Mouse (Mus musculus) neural tube, embryonic 12.5 days (tissue): Measurements from ENCODE around the gene Rdh12. TPM values are rescaled to one million over a fixed set of nuclear protein-coding genes. Genes with fewer than 3 reads are reported as not detected.
"Not testable (repeated sequence)": the region's sequence is repeated elsewhere in the genome, so short reads cannot be mapped to it uniquely, and the experiment has no call there.

ENCODE experiments used
- ATAC-seq: fragments of 200-750 bp; cut with Nextera tagmentation; 2 replicates; pipeline ENCODE4 v1.8.0; 2017; ENCODE audit warnings: low read depth, mild to moderate bottlenecking, moderate TSS enrichment, moderate library complexity; ENCODE audit not compliant: low FRiP score
- H3K27ac ChIP-seq: fragments of 300-500 bp; sonication (generic); 2 replicates; pipeline ENCODE4 v1.5.1; 2016
- H3K27me3 ChIP-seq: fragments of 300-500 bp; sonication (generic); replicated peaks from 2 replicates; pipeline ENCODE4 v1.6.1; 2016; ENCODE audit warnings: mild to moderate bottlenecking
- H3K36me3 ChIP-seq: fragments of 300-500 bp; sonication (generic); 2 replicates; pipeline ENCODE4 v1.6.1; 2016; ENCODE audit warnings: mild to moderate bottlenecking
- H3K4me1 ChIP-seq: fragments of 300-500 bp; sonication (generic); 2 replicates; pipeline ENCODE4 v1.6.1; 2016
- H3K4me2 ChIP-seq: fragments of 300-500 bp; sonication (generic); replicated peaks from 2 replicates; pipeline ENCODE4 v1.6.1; 2016; ENCODE audit warnings: mild to moderate bottlenecking
- H3K4me3 ChIP-seq: fragments of 300-500 bp; sonication (generic); 2 replicates; pipeline ENCODE4 v1.5.1; 2016
- H3K9ac ChIP-seq: fragments of 300-500 bp; sonication (generic); 2 replicates; pipeline ENCODE4 v1.6.1; 2016; ENCODE audit warnings: mild to moderate bottlenecking
- H3K9me3 ChIP-seq: fragments of 300-500 bp; sonication (generic); 2 replicates; pipeline ENCODE4 v1.6.1; 2016; ENCODE audit warnings: mild to moderate bottlenecking
- WGBS: fragments of 180-500 bp; shearing (Covaris S2); methylation state at CpG from one replicate; pipeline ENCODE4 v1.1.7; 2016; 5-methylcytosine and 5-hydroxymethylcytosine counted together
- polyA plus RNA-seq: library from polyadenylated mRNA; unstranded; fragments of >200 nt; fragmentation: Nextera tagmentation; extraction: Ambion mirVana; gene quantifications from 2 replicates; pipeline ENCODE4 v1.2.1, GENCODE M21; 2016

Rdh12 gene
- 0.78 and 0.93 TPM in 2 replicates for polyA plus RNA-seq

- no peaks in the 10 kb centered on the region for H3K9me3 ChIP-seq
- WGBS: 7% methylated on average over 13 of the region's 13 CpGs
- H3K4me2 ChIP-seq: peak within 1 kb of the TSS; percentile 62
- H3K27ac ChIP-seq: no peak within 1 kb of the TSS
- H3K4me1 ChIP-seq: 0 out of 2 replicates have a peak, but pooled peaks cover 4% of the 10 kb centered on the region
- no peaks in the 10 kb centered on the region for H3K36me3 ChIP-seq
- peak within 1 kb of the TSS; percentile 26; the same call in 1 of the 2 replicates for H3K9ac ChIP-seq
- H3K27me3 ChIP-seq: no peaks in the 10 kb centered on the region
- H3K4me3 ChIP-seq: peak within 1 kb of the TSS; percentile 28
- no peak for ATAC-seq
These were observed at the start of gene Rdh12 for GRCm38 (mm10) chr12:79208703-79209464. Rdh12 (plus strand) TSS chr12:79208914.

- Histone ChIP-seq H3K4me3 (no peak overlapping the region), H3K36me3 (peaks cover 68% of the 10 kb centered on the region), H3K9ac (no peak overlapping the region), H3K4me2 (no peak overlapping the region), H3K4me1 (no peaks in the 10 kb centered on the region), H3K27me3 (no peaks in the 10 kb centered on the region), H3K9me3 (no peaks in the 10 kb centered on the region), H3K27ac (no peak overlapping the region)
- ATAC-seq: no peak
- WGBS: 92% methylated on average over 3 of the region's 3 CpGs
These were observed 45.8 kb upstream of the Rdh12 start for GRCm38 (mm10) chr12:79162876-79163275.

GRCm38 (mm10) chr12:79169173-79169572 lies 39.5 kb upstream of the Rdh12 start:
- H3K4me3 ChIP-seq: no peak overlapping the region
- H3K36me3 ChIP-seq: peaks cover 18% of the 10 kb centered on the region
- no peaks in the 10 kb centered on the region for H3K27me3 ChIP-seq
- no peak for ATAC-seq
- no peak overlapping the region for H3K27ac ChIP-seq
- H3K4me1 ChIP-seq: peaks cover 11% of the 10 kb centered on the region
- H3K4me2 ChIP-seq: no peak overlapping the region
- no peak overlapping the region for H3K9ac ChIP-seq
- no peaks in the 10 kb centered on the region for H3K9me3 ChIP-seq

- no peaks in the 10 kb centered on the region for H3K27me3 ChIP-seq
- no peaks in the 10 kb centered on the region for H3K9me3 ChIP-seq
- H3K4me1 ChIP-seq: peaks cover 11% of the 10 kb centered on the region
- peaks cover 19% of the 10 kb centered on the region for H3K36me3 ChIP-seq
- H3K27ac ChIP-seq: no peak overlapping the region
- no peak overlapping the region for H3K9ac ChIP-seq
- no peak overlapping the region for H3K4me3 ChIP-seq
- no peak overlapping the region for H3K4me2 ChIP-seq
- 75% methylated on average over 3 of the region's 3 CpGs for WGBS
- ATAC-seq: no peak
These were observed 38.3 kb upstream of the Rdh12 start for GRCm38 (mm10) chr12:79170421-79170820.

GRCm38 (mm10) chr12:79171269-79171995 lies 37.3 kb upstream of the Rdh12 start:
- Histone ChIP-seq H3K9ac (peak overlapping the region; percentile 77), H3K27ac (0 out of 2 replicates have a peak overlapping the region, but pooled peaks have one; percentile 81)

GRCm38 (mm10) chr12:79172019-79172941 lies 36.4 kb upstream of the Rdh12 start, which contains the start of gene Vti1b:
Vti1b (minus strand) TSS chr12:79172667.
- Histone ChIP-seq H3K9me3 (no peaks in the 10 kb centered on the region), H3K4me2 (peak within 1 kb of the TSS; percentile 68), H3K36me3 (peaks cover 23% of the 10 kb centered on the region), H3K4me1 (peaks cover 11% of the 10 kb centered on the region), H3K27me3 (no peaks in the 10 kb centered on the region), H3K27ac (peak within 1 kb of the TSS; percentile 81), H3K9ac (peak within 1 kb of the TSS; percentile 77), H3K4me3 (peak within 1 kb of the TSS; percentile 86)
- peak; percentile 98 for ATAC-seq
- under 1% methylated on average over 71 of the region's 73 CpGs for WGBS

More at GRCm38 (mm10) chr12:79171269-79171995, 37.3 kb upstream of the Rdh12 start:
- Histone ChIP-seq H3K4me1 (peaks cover 11% of the 10 kb centered on the region), H3K36me3 (peaks cover 20% of the 10 kb centered on the region), H3K9me3 (no peaks in the 10 kb centered on the region), H3K4me2 (peak overlapping the region; percentile 68), H3K4me3 (peak overlapping the region; percentile 86), H3K27me3 (no peaks in the 10 kb centered on the region)
- no peak for ATAC-seq
- 35% methylated on average over 12 of the region's 12 CpGs for WGBS

GRCm38 (mm10) chr12:79173721-79174120 lies 35.0 kb upstream of the Rdh12 start:
- Histone ChIP-seq H3K9me3 (no peaks in the 10 kb centered on the region), H3K27ac (no peak overlapping the region), H3K9ac (no peak overlapping the region), H3K36me3 (peaks cover 26% of the 10 kb centered on the region), H3K4me2 (no peak overlapping the region), H3K4me1 (peaks cover 11% of the 10 kb centered on the region), H3K27me3 (no peaks in the 10 kb centered on the region), H3K4me3 (no peak overlapping the region)
- WGBS: 86% methylated on average over 5 of the region's 5 CpGs
- ATAC-seq: no peak

GRCm38 (mm10) chr12:79175998-79176397 lies 32.7 kb upstream of the Rdh12 start:
- H3K9ac ChIP-seq: no peak overlapping the region
- H3K36me3 ChIP-seq: peaks cover 29% of the 10 kb centered on the region
- no peak overlapping the region for H3K4me3 ChIP-seq
- ATAC-seq: no peak
- H3K27ac ChIP-seq: no peak overlapping the region
- peaks cover 6% of the 10 kb centered on the region for H3K4me1 ChIP-seq
- WGBS: 95% methylated on average over 5 of the region's 5 CpGs
- no peaks in the 10 kb centered on the region for H3K27me3 ChIP-seq
- no peaks in the 10 kb centered on the region for H3K9me3 ChIP-seq
- H3K4me2 ChIP-seq: no peak overlapping the region

GRCm38 (mm10) chr12:79185160-79185559 lies 23.6 kb upstream of the Rdh12 start:
- not testable (repeated sequence) for H3K27me3 ChIP-seq, ATAC-seq, H3K27ac ChIP-seq, H3K4me3 ChIP-seq, H3K4me2 ChIP-seq, H3K9me3 ChIP-seq, H3K4me1 ChIP-seq, H3K9ac ChIP-seq
- peaks cover 66% of the 10 kb centered on the region for H3K36me3 ChIP-seq
- WGBS: 93% methylated on average over 5 of the region's 6 CpGs

- Histone ChIP-seq H3K27ac (no peak overlapping the region), H3K36me3 (peaks cover 20% of the 10 kb centered on the region), H3K27me3 (no peaks in the 10 kb centered on the region), H3K4me1 (peaks cover 11% of the 10 kb centered on the region), H3K4me3 (peak overlapping the region; percentile 55), H3K9me3 (no peaks in the 10 kb centered on the region), H3K4me2 (peak overlapping the region; percentile 84), H3K9ac (peak overlapping the region; percentile 66)
- peak; percentile 94 for ATAC-seq
- under 1% methylated on average over 18 of the region's 18 CpGs for WGBS
These were observed 17.6 kb upstream of the Rdh12 start for GRCm38 (mm10) chr12:79190931-79191673.

- peak overlapping the region; percentile 84 for H3K4me2 ChIP-seq
- H3K27me3 ChIP-seq: no peaks in the 10 kb centered on the region
- peak overlapping the region; percentile 55 for H3K4me3 ChIP-seq
- H3K27ac ChIP-seq: no peak overlapping the region
- peak; percentile 85 for ATAC-seq
- peak overlapping the region; percentile 66 for H3K9ac ChIP-seq
- no peaks in the 10 kb centered on the region for H3K9me3 ChIP-seq
- 7% methylated on average over 14 of the region's 14 CpGs for WGBS
- H3K36me3 ChIP-seq: peaks cover 14% of the 10 kb centered on the region; the same call in 1 of the 2 replicates
- H3K4me1 ChIP-seq: peaks cover 11% of the 10 kb centered on the region
These were observed 17.0 kb upstream of the Rdh12 start for GRCm38 (mm10) chr12:79191701-79192100.
